7 mouse cellular contexts compared by ENCODE assay signal in genomic region chr5:141558731-141559130, GRCm38 (mm10).
"Had no signal": no experiment of that assay in that cellular context is flagged by ENCODE, and none has a peak within 500 bp of the region (broad histone marks: within the 10 kb centered on the region; RNA-seq: fewer than 3 reads in every experiment).

No protein-coding gene starts in this region.

- DNase-seq: kidney, adult 2 months; kidney, postnatal 25 days; lung, adult 2 months; lung, postnatal 36 days; midbrain, embryonic 14.5 days; right cerebral cortex, postnatal 14 days; thymus, postnatal 36 days had no signal
